Mouse (Mus musculus) lung, adult 2 months (tissue): ENCODE measurements around the gene Ntn1. TPM values are rescaled to one million over a fixed set of nuclear protein-coding genes. Genes with fewer than 3 reads are reported as not detected.

ENCODE experiments used
- DNase-seq: peaks from one replicate; pipeline ENCODE4 v3.0.0; 2022
- H3K4me1 ChIP-seq: fragments of 200-500 bp; 2 replicates; pipeline ENCODE4 v1.6.1; 2011; ENCODE audit warnings: low read length; ENCODE audit not compliant: control insufficient read depth, insufficient read depth
- H3K4me3 ChIP-seq: fragments of 200-500 bp; replicated peaks from 2 replicates; pipeline ENCODE3; 2011; ENCODE audit warnings: low read depth, mild to moderate bottlenecking, control low read depth, low read length; ENCODE audit errors: extremely low read depth
- CTCF ChIP-seq: fragments of 200-500 bp; IDR thresholded peaks from 2 replicates; pipeline ENCODE4 v1.5.1; 2011; ENCODE audit warnings: mild to moderate bottlenecking, low read length, control low read depth; ENCODE audit not compliant: insufficient read depth
- POLR2A ChIP-seq: fragments of 200-500 bp; IDR thresholded peaks from 2 replicates; pipeline ENCODE4 v1.6.1; 2011; ENCODE audit warnings: low read depth, mild to moderate bottlenecking, control low read depth, low read length, borderline replicate concordance; ENCODE audit errors: extremely low read depth
- WGBS: fragments of 180-500 bp; shearing (Covaris S2); methylation state at CpG from one replicate; pipeline ENCODE4 v1.1.7; 2018; 5-methylcytosine and 5-hydroxymethylcytosine counted together
- polyA plus RNA-seq: library from polyadenylated mRNA; depleted of rRNA; stranded (reverse); fragments of >200 nt; gene quantifications from 2 replicates; pipeline ENCODE4 v1.2.3, GENCODE M21; 2012

Ntn1 gene
- polyA plus RNA-seq, 1 experiment: 58.8 TPM

DNA sequence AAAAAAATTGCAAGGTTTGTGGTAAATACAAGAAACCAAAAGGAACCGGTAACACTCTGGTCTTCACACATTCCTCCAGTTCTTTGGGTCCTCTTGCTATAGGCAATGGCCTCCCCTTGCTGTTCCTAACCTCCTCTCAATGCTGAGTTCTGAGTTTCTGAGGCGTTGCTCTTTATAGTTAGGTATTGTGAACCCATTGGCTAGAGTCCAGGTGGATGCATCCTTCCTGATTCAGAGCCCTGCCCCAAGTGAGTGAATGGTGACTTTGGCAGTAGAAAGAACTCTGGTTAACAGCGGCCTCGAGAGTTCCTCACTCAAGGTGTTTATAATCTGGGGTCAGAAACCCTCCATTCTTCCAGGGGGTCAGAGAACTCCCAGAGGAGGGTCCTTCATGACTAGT is 5.9 kb downstream of the Ntn1 start:
- Histone ChIP-seq H3K4me1 (no peaks in the 10 kb centered on the region), H3K4me3 (no peak overlapping the region)
- 51% methylated on average over 4 of the region's 4 CpGs for WGBS
- no peak for DNase-seq
- no peak for TF ChIP-seq POLR2A
- no peak for TF ChIP-seq CTCF

DNA sequence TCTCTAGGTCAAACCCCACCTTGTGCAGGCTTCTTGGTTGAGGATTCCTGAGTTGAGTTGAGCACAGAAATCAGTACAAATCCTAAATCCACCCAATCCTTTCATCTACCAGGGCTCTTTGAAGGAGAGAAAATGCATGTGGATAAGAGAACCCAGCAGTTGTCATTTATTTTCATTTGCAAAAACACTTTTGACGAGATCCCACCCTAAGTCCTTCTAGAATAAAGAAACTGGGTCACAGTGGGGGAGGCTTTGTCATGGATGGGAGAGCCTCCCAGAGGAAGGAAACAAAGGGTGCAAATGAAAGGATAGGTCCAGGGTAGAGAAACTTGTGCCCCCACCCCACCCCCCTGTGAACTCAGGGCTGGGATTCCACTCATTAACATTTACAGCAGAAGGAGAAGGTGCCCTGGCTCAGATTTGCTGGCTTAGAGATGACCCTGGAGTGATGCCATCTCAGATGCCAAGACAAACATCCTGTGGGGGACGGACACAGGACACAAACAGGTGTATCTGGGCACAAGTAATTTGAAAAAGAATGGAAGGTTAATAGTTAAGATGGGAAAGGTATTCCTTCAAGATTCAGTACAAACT is 6.6 kb downstream of the Ntn1 start:
- no peak for DNase-seq
- WGBS: 52% methylated on average over 2 of the region's 2 CpGs

DNA sequence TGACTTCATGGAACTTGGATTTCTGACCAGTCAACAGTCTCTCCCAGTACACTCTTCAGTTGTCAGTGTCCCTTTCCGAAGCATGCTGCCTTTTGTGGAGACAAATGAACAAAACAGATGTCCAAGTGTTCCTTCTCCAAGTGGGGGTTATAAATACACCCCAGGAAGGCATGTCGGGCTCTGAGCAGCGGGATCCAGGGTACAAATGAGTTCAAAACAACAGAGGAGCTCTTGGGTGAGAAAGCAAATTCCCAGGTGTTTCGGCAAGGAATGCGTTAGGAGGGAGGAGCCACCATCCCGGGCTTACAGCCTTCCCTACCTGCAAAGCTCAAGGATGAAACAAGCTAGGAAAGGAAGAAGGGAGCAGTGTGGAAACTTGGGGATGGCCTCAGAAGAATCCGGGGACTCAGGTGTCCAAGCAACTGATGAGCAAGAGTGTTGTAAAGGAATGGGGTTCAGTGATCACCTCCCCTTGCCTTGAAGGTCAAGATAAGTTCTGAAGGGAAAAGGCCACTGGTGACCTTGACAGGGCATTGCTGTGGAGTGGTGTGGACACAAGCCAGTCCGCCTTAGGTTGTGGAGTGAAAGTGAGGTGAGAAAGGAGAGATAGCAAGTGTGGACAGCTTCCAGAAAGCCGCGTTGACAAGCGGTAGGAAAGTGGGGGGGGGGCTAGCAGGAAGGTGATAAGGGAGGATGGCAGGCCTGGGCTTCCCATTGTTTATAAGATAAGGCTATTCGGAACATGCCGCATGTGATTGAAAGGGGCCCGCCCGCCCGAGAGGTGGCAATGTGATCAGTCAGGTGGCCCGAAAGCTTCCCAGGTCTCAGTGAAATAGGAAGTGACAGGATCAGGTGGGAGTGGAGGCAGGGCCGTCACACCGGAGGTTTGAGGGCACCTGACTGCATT is 10.0 kb downstream of the Ntn1 start:
- DNase-seq: no peak
- 24% methylated on average over 19 of the region's 19 CpGs for WGBS
- TF ChIP-seq CTCF (no peak), POLR2A (no peak)
- peaks cover 2% of the 10 kb centered on the region; the same call in 1 of the 2 replicates for H3K4me1 ChIP-seq
- H3K4me3 ChIP-seq: no peak overlapping the region

More for the DNA sequence above, 6.6 kb downstream of the Ntn1 start:
- TF ChIP-seq CTCF (no peak), POLR2A (no peak)
- Histone ChIP-seq H3K4me1 (no peaks in the 10 kb centered on the region), H3K4me3 (no peak overlapping the region)

GRCm38 (mm10) chr11:68389621-68390020 is 11.0 kb downstream of the Ntn1 start:
- H3K4me3 ChIP-seq: no peak overlapping the region
- whole genome bisulfite sequencing: 44% methylated on average over 8 of the region's 8 CpGs
- peaks cover 9% of the 10 kb centered on the region; the same call in 1 of the 2 replicates for H3K4me1 ChIP-seq
- no peak for DNase-seq
- TF ChIP-seq POLR2A: no peak
- no peak for TF ChIP-seq CTCF

DNA sequence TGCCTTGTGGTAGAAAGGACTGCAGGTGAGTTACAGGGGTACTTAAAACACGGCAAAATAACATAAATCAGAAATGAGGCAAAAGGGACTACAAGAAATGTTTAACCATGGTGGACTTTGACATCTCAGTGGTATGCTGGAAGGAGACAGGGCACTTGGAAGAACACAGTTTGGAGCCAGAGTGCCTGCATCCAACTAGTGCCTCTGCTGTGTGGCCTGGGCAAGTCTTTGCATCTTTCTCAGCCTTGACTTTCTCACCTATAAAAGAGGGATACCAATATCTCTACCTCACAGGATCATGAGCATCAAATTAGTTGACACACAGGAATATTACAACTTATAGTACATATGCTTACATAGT is 12.0 kb downstream of the Ntn1 start:
- no peak for DNase-seq
- TF ChIP-seq POLR2A (no peak), CTCF (no peak)
- H3K4me3 ChIP-seq: no peak overlapping the region
- 90% methylated on average over 1 of the region's 1 CpGs for WGBS
- H3K4me1 ChIP-seq: peaks cover 10% of the 10 kb centered on the region; the same call in 1 of the 2 replicates

- Histone ChIP-seq H3K4me3 (no peak overlapping the region), H3K4me1 (peaks cover 10% of the 10 kb centered on the region; the same call in 1 of the 2 replicates)
- no peak for DNase-seq
- 79% methylated on average over 11 of the region's 11 CpGs for WGBS
- TF ChIP-seq CTCF: no peak
- no peak for TF ChIP-seq POLR2A
Measured at GRCm38 (mm10) chr11:68387971-68388654, 12.5 kb downstream of the Ntn1 start.

DNA sequence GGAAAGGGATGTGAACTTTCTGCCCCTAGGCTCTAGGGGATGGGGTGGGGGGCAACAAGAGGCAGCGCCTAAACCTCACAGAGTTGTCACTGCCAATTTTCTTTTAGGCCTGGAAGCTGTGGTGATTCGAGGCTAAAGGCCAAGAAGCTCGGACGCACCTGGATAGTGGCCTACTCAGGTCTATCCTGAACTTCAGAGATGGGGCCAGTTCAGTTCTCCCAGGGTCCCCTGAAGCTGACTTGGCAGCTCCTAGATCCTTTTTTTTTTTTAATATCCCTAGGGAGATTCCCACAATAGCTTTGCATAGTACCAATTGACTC is 13.2 kb downstream of the Ntn1 start:
- Histone ChIP-seq H3K4me1 (peaks cover 10% of the 10 kb centered on the region; the same call in 1 of the 2 replicates), H3K4me3 (peak overlapping the region; percentile 58)
- 71% methylated on average over 4 of the region's 4 CpGs for WGBS
- no peak for DNase-seq
- no peak for TF ChIP-seq CTCF

- DNase-seq: peak; percentile 54
- peaks cover 10% of the 10 kb centered on the region; the same call in 1 of the 2 replicates for H3K4me1 ChIP-seq
- WGBS: 2% methylated on average over 78 of the region's 90 CpGs
Measured at GRCm38 (mm10) chr11:68386589-68387440, 13.8 kb downstream of the Ntn1 start.

GRCm38 (mm10) chr11:68385921-68386588 is 14.6 kb downstream of the Ntn1 start:
- WGBS: under 1% methylated on average over 68 of the region's 68 CpGs
- peak; percentile 44 for DNase-seq
- peak overlapping the region; percentile 58 for H3K4me3 ChIP-seq
- TF ChIP-seq POLR2A: no peak
- TF ChIP-seq CTCF: no peak
- peaks cover 10% of the 10 kb centered on the region; the same call in 1 of the 2 replicates for H3K4me1 ChIP-seq

More at GRCm38 (mm10) chr11:68386589-68387440, 13.8 kb downstream of the Ntn1 start:
- H3K4me3 ChIP-seq: peak overlapping the region; percentile 58
- TF ChIP-seq CTCF (no peak), POLR2A (no peak)
